Mouse (Mus musculus) liver, postnatal 0 days (tissue): ENCODE measurements around the gene Wdr83.

Experiments used
- CTCF ChIP-seq: sonication (generic); IDR thresholded peaks from 2 replicates; pipeline ENCODE4 v1.5.1; 2016; ENCODE audit warnings: antibody characterized with exemption, low read depth
- EP300 ChIP-seq: IDR thresholded peaks from 2 replicates; pipeline ENCODE4 v1.6.1; 2016; ENCODE audit warnings: antibody characterized with exemption, low read depth, mild to moderate bottlenecking

DNA sequence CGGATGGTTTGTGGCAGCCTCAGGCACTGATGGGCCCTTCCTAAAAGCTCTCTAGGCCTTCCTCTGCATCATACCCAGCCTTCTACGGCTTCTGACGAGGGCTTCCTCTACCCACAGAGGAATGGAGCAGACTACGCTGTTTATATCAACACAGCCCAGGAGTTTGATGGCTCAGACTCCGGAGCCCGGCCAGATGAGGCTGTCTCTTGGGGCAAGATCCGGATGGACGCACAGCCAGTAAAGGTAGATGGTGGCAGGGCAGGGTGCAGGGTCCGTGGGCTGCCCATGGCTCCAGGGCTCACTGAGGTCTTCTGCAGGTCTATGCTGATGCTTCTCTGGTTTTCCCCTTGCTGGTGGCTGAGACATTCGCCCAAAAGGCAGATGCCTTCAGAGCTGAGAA is 6.5 kb downstream of the Wdr83 start:
- TF ChIP-seq CTCF (no peak), EP300 (no peak)
